Mouse (Mus musculus) liver, embryonic 11.5 days (tissue): ENCODE measurements around the gene Ascl1. TPM values are rescaled to one million over a fixed set of nuclear protein-coding genes. Genes with fewer than 3 reads are reported as not detected.

Experiments used
- ATAC-seq: fragments of 200-750 bp; cut with Nextera tagmentation; replicated peaks from 2 replicates; pipeline ENCODE4 v1.8.0; 2017; ENCODE audit warnings: moderate number of reproducible peaks, mild to moderate bottlenecking, moderate TSS enrichment, moderate library complexity; ENCODE audit not compliant: low FRiP score
- DNase-seq: peaks from one replicate; pipeline ENCODE4 v3.0.0-alpha.2; 2017; ENCODE audit warnings: low spot score
- H3K27ac ChIP-seq: fragments of 300-500 bp; sonication (generic); 2 replicates; pipeline ENCODE4 v1.5.1; 2014; ENCODE audit warnings: mild to moderate bottlenecking, low read depth, low read length, control low read depth
- H3K27me3 ChIP-seq: fragments of 300-500 bp; sonication (generic); replicated peaks from 2 replicates; pipeline ENCODE4 v1.6.1; 2014; ENCODE audit warnings: low read length, mixed read lengths; ENCODE audit not compliant: control insufficient read depth, insufficient read depth
- H3K36me3 ChIP-seq: fragments of 300-500 bp; sonication (generic); 2 replicates; pipeline ENCODE4 v1.6.1; 2014; ENCODE audit warnings: mild to moderate bottlenecking, low read length, moderate library complexity, mixed read lengths; ENCODE audit not compliant: control insufficient read depth, insufficient read depth
- H3K4me1 ChIP-seq: fragments of 300-500 bp; sonication (generic); replicated peaks from 2 replicates; pipeline ENCODE4 v1.6.1; 2014; ENCODE audit warnings: low read length, mixed read lengths; ENCODE audit not compliant: control insufficient read depth, insufficient read depth
- H3K4me2 ChIP-seq: fragments of 300-500 bp; sonication (generic); 2 replicates; pipeline ENCODE4 v1.6.1; 2014; ENCODE audit warnings: mild to moderate bottlenecking, control low read depth, moderate library complexity
- H3K4me3 ChIP-seq: fragments of 300-500 bp; sonication (generic); 2 replicates; pipeline ENCODE4 v1.5.1; 2014; ENCODE audit warnings: low read depth, low read length, control low read depth
- H3K9ac ChIP-seq: fragments of 300-500 bp; sonication (generic); 2 replicates; pipeline ENCODE4 v1.6.1; 2014; ENCODE audit warnings: low read depth, low read length, control low read depth
- H3K9me3 ChIP-seq: fragments of 300-500 bp; sonication (generic); 2 replicates; pipeline ENCODE4 v1.6.1; 2016; ENCODE audit warnings: low read length, inconsistent platforms, mixed read lengths; ENCODE audit not compliant: control insufficient read depth
- WGBS: fragments of 180-500 bp; shearing (Covaris S2); extraction: QIAGEN DNeasy Blood & Tissue Kit; methylation state at CpG from one replicate; pipeline ENCODE4 v1.1.7; 2014; 5-methylcytosine and 5-hydroxymethylcytosine counted together
- polyA plus RNA-seq: library from polyadenylated mRNA; unstranded; fragments of >200 nt; fragmentation: Nextera tagmentation; extraction: Ambion mirVana; gene quantifications from 2 replicates; pipeline ENCODE4 v1.2.1, GENCODE M21; 2014

Gene Ascl1
- polyA plus RNA-seq, 1 experiment from 2014 or later: 0.78 TPM

DNA sequence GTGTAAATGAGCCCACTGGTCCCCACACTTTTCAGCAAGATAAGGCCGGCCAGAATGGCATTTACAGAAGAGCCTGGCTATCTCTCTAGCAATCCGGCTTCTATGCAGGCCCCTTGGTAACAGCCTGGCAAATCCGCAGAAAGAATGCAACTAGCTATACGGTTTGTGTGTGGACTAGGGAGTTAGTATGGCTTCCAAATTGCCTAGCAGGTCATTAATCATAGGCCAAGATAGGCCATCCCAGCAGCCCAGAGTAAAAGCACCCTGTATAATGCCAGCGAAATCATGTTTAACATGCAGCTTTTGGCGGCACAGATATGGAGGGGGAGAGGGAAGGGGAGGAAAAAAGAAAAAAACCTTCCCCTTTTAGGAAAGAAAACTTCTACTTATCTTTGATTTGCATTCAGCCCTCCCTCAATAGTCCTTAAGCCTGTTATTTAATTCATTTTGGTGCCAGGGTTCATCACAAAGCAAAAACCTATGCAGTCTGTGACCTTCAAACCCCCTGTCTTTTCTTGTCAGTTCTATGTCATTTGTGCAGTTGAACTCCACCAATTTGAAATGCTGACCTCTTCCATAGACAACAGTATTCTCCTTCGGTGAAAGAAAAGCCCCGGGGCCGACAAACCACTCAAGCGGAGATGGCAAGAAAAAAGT lies 19.9 kb downstream of the Ascl1 start:
- no peak overlapping the region for H3K9ac ChIP-seq
- H3K9me3 ChIP-seq: no peaks in the 10 kb centered on the region
- H3K4me1 ChIP-seq: no peaks in the 10 kb centered on the region
- H3K27ac ChIP-seq: no peak overlapping the region
- DNase-seq (no peak), ATAC-seq (no peak)
- WGBS: 68% methylated on average over 10 of the region's 10 CpGs
- H3K27me3 ChIP-seq: no peaks in the 10 kb centered on the region
- no peaks in the 10 kb centered on the region for H3K36me3 ChIP-seq
- no peak overlapping the region for H3K4me2 ChIP-seq
- H3K4me3 ChIP-seq: no peak overlapping the region

DNA sequence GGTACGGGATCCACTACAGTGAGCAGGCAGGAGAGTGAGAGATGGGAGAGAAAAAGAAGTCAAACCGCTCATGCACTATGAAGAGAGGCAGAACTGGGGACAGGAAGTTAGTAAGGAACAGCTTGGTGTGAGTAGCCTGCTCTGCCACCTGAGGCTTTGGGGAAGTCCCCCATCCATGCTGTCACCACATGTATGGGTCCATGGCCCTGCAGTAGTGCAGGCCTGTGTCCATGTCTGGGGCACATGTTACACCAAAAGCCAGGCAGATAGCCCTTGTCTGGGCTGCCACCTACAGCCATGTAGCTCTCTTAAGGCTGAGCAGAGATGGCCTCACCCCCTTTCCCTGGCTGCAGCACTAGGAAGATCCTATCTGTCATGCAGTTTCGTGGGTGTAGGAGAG lies 42.7 kb downstream of the Ascl1 start:
- H3K4me1 ChIP-seq: no peaks in the 10 kb centered on the region
- H3K36me3 ChIP-seq: no peaks in the 10 kb centered on the region
- DNase-seq (no peak), ATAC-seq (no peak)
- H3K27me3 ChIP-seq: no peaks in the 10 kb centered on the region
- H3K27ac ChIP-seq: no peak overlapping the region
- H3K9me3 ChIP-seq: no peaks in the 10 kb centered on the region
- H3K9ac ChIP-seq: no peak overlapping the region
- H3K4me2 ChIP-seq: no peak overlapping the region
- no peak overlapping the region for H3K4me3 ChIP-seq
- 73% methylated on average over 3 of the region's 3 CpGs for whole genome bisulfite sequencing

DNA sequence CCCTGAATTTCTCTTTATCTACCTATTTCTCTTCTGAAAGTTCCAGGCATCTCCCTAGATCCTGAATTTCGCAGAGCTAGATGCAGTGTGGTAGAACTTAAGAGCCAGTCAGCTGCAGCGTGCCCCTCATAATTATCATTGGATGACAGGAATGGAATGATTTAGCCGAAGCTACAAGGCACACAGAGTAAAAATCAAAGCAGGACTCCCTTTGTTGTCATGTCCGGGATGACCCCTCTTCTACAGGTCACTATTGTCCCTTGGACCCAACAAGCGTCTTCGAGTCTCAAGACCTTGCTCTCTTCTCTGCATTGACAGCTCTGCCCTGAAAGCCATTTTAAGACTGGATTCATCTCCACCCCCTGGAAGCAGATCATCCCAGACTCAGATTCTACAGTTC lies 44.1 kb downstream of the Ascl1 start:
- DNase-seq (no peak), ATAC-seq (no peak)
- no peak overlapping the region for H3K9ac ChIP-seq
- H3K4me2 ChIP-seq: no peak overlapping the region
- no peaks in the 10 kb centered on the region for H3K27me3 ChIP-seq
- H3K4me3 ChIP-seq: no peak overlapping the region
- H3K4me1 ChIP-seq: no peaks in the 10 kb centered on the region
- WGBS: 79% methylated on average over 6 of the region's 6 CpGs
- no peaks in the 10 kb centered on the region for H3K36me3 ChIP-seq
- H3K27ac ChIP-seq: no peak overlapping the region
- no peaks in the 10 kb centered on the region for H3K9me3 ChIP-seq

DNA sequence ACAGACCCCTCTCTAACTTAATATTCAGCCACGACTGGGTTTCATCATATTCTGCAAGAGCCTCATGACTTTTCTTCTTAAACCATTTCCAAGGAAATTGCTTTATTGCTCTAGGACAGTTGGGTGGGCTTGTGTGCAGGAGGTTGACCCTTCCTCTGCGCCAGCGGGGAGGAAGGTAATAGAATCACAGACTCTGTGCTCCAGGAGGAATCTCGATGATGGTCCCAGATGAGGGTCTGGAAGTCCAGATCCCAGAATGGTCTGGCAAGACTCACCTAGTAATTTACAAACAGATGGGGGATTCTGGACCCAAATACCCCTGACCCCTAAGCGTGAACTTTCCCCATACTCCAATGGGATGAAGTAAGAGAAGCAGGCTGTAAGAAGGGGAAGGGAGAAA lies 45.2 kb downstream of the Ascl1 start:
- DNase-seq: no peak
- Histone ChIP-seq H3K36me3 (no peaks in the 10 kb centered on the region), H3K27ac (no peak overlapping the region), H3K4me2 (no peak overlapping the region), H3K27me3 (no peaks in the 10 kb centered on the region), H3K9me3 (no peaks in the 10 kb centered on the region), H3K4me3 (no peak overlapping the region), H3K9ac (no peak overlapping the region), H3K4me1 (no peaks in the 10 kb centered on the region)
- WGBS: 52% methylated on average over 5 of the region's 5 CpGs
- no peak for ATAC-seq

DNA sequence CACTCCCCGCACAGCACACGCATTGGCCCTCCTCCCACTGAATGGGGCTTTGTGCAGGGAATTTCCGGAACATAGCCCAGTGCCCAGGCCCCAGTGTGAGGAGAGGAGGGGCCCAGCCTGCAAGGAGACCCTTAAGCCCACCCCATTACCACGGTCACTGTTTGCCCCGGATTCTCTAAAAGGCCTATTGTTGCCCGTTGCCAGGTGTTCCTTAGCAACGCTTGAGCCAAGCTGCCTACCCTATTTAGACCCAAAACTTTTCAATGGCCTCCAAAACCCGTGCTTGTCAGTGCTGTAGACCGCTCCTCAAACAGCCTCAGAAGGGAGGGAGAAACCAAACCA lies 45.7 kb downstream of the Ascl1 start:
- ATAC-seq (no peak), DNase-seq (no peak)

DNA sequence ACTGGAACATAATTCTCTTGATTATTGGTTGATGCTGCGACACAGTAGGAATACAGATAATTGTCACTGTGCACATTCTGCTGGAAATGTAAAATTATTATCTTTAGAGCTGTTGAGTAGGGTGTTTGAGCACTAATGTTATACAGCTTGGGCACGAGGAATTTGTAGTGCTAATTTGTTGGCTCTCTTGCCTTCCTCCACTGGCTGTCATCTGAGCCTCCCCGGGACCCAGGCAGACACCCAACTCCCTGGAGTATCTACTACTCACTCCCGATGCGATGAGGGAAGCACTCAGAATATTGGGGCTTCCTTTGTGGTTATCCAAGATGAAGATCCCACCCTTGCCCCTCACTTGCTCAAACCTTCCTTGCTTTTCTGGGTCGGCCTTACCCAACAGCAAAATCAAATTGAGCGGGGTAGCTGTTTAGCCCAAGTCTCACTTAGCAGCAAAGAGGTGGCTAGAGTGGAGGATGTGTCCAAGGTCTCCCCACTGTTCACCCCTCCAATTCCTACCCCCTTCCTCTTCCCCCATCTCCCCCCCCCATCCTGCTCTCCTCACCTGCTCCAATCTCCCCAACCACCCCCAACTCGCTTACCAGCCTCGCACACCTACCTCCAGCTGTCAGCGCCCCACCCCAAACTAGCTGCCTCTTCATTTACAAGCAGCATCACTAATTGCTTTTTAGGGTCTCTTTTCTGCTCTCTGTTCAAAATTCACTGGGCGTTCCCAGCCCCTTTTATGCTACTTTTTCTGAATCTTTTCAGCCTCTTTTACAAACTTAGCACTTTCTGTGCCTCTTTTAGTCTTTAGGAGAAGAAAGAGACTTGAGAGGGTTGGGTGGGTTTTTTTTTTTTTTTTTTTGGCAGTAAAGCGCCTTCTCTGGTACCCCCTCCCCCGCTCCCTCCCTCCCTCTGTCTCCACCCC lies 46.4 kb downstream of the Ascl1 start:
- no peak for ATAC-seq
- no peak overlapping the region for H3K4me2 ChIP-seq
- DNase-seq: no peak

More for the DNA sequence above, 45.7 kb downstream of the Ascl1 start:
- Histone ChIP-seq H3K36me3 (no peaks in the 10 kb centered on the region), H3K9me3 (no peaks in the 10 kb centered on the region), H3K4me2 (no peak overlapping the region), H3K27ac (no peak overlapping the region), H3K27me3 (no peaks in the 10 kb centered on the region), H3K9ac (no peak overlapping the region), H3K4me3 (no peak overlapping the region), H3K4me1 (no peaks in the 10 kb centered on the region)
- 5% methylated on average over 9 of the region's 9 CpGs for WGBS

DNA sequence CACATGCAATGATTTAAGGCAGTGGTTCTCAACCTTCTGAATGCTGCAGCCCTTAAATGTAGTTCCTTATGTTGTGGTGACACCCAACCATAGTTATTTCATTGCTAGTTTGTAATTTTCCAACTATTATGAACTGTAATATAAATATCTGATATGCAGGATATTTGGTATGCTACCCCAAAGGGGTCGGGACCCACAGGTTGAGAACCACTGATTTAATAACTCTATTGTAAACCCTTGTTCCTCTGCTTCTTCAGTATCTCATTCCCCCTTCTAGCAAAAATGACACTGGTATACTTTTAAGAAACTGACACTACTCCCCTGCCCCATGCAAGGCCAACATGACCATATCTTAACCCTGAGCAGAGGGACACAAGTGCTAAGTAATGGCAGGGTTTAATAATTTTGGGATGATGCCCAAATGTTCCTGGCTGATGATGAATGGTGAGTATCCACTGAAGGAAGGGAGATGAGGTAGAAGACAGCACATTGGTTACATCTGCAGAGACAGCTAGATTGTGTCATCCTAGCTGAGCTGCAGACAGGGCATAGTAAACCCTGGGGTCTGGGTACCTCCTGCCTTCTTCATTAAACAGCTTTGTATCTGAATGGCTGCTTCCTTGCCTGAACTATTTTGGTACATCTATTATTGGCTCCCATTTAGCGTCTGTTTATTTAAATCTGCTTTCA lies 47.2 kb downstream of the Ascl1 start:
- no peaks in the 10 kb centered on the region for H3K27me3 ChIP-seq
- H3K36me3 ChIP-seq: no peaks in the 10 kb centered on the region
- no peak overlapping the region for H3K4me3 ChIP-seq
- H3K4me2 ChIP-seq: no peak overlapping the region
- H3K27ac ChIP-seq: no peak overlapping the region
- no peaks in the 10 kb centered on the region for H3K9me3 ChIP-seq
- no peaks in the 10 kb centered on the region for H3K4me1 ChIP-seq
- no peak overlapping the region for H3K9ac ChIP-seq
- ATAC-seq (no peak), DNase-seq (no peak)
- WGBS: 65% methylated on average over 2 of the region's 2 CpGs

More for the DNA sequence above, 46.4 kb downstream of the Ascl1 start:
- WGBS: 38% methylated on average over 13 of the region's 13 CpGs
- no peak overlapping the region for H3K27ac ChIP-seq
- no peaks in the 10 kb centered on the region for H3K36me3 ChIP-seq
- H3K4me1 ChIP-seq: no peaks in the 10 kb centered on the region
- H3K9ac ChIP-seq: no peak overlapping the region
- no peak overlapping the region for H3K4me3 ChIP-seq
- H3K27me3 ChIP-seq: no peaks in the 10 kb centered on the region
- no peaks in the 10 kb centered on the region for H3K9me3 ChIP-seq
